Mouse (Mus musculus): ENCODE measurements around the gene Ap1b1.

DNA sequence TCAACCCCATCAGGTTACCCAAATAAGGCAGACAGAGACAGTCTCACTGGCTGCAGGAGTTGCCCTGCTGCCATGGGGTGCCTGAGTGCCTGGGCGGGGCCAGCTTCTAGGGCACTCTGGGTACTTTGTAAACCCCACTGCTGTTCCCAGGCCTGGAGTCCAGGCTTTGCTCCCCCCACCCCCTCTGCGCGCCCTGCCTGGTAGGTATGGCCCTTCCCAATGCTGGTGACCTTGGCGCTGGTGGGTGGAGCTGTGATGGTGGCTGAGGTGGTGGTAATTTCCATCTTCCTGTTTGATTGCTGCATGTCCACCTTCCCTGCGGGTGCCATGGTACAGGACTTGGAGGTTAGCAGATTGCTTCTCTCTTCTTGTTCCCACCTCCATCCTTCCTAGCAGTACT is 54.0 kb downstream of the Ap1b1 start:
- TF ChIP-seq POLR2A (IDR thresholded peaks at IDR 0.05; ENCODE audit: control insufficient read depth, extremely low read depth, insufficient read depth, low read length, poor library complexity) (no peak), CTCF (IDR thresholded peaks at IDR 0.05; ENCODE audit: borderline replicate concordance, control insufficient read depth, extremely low read depth, insufficient read depth, low read length, poor library complexity) (no peak)

All from thymus, adult 2 months (tissue).